Mouse (Mus musculus) embryonic fibroblast, embryonic 13.5 days (primary cell): ENCODE measurements around the gene Dctn1.

Source experiments
- CTCF ChIP-seq: IDR thresholded peaks from 2 replicates; pipeline ENCODE4 v1.5.1; 2011; ENCODE audit warnings: mild to moderate bottlenecking, control low read depth, low read length, moderate library complexity, borderline replicate concordance; ENCODE audit not compliant: insufficient read depth
- POLR2A ChIP-seq: IDR thresholded peaks from 2 replicates; pipeline ENCODE4 v1.6.1; 2011; ENCODE audit warnings: low read depth, mild to moderate bottlenecking, control low read depth, low read length, moderate library complexity

DNA sequence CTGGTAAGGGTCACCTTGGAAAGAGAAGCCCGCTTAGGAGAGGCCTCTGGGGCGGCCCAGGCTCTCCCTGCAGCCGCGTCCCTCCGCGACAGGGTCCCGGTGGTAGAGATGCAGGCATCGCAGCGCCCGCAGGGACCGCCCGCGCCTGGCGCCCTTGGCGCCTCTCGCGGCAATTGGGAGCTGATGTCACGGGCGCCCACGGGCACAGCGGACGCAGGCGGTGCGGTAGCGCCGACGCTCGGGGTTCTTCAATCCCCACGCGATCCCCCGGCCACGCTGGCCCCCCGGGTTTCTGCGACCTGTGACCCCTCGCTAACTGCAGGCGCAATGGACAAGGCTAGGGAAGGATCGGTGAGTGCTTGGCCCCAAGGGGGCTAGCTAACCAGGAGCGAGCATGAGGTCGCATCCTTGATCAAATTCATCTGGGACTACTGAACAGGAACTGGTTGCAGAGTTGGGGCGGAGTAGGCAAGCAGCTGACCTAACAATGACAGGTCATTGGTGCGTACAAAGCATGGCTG, 23.4 kb upstream of the Dctn1 start:
- TF ChIP-seq CTCF (no peak), POLR2A (no peak)
